Mouse (Mus musculus) frontal cortex, adult (tissue): Measurements from ENCODE around the gene Gng12.
"Not testable (repeated sequence)": the region's sequence is repeated elsewhere in the genome, so short reads cannot be mapped to it uniquely, and the experiment has no call there.

ENCODE experiments used
- ATAC-seq: cut with Nextera tagmentation; 2 replicates; pipeline ENCODE4 v1.9.2; 2017; ENCODE audit warnings: mild to moderate bottlenecking, moderate library complexity, mixed read lengths; ENCODE audit not compliant: low TSS enrichment

Gene Gng12

GRCm38 (mm10) chr6:67027438-67028142 is 131.4 kb downstream of the Gng12 start:
- no peak for ATAC-seq

DNA sequence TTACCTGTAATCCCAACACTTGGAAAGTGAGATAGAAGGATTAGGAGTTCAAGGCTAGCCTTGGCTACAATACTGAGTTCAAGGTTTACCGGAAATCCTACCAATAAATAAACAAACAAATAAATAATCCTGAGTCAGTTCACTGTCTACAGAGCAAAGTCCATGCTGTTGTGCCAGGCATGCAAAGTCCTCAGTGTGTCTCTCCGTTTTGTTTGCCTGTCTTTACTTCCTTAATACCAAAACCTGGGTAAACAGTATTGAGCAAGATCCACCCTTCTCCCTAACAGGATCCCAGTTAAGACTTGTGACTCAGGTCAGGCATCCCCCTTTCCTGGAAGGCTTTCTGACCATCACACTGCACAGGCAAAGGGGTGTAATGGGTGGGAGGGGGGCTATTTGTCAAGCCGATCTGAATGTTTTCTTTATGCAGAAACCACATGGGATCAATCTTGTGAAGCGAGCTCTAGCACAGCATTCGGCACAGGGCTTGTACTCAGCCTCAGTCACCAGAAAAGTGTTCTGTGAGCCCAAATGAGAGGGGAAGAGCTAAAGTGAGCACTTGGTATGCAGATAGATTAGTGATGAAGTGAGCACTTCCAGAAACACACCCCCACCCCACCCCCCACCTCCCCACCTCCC is 133.2 kb downstream of the Gng12 start:
- ATAC-seq = no peak

- ATAC-seq = no peak
These were observed 133.8 kb downstream of the Gng12 start for GRCm38 (mm10) chr6:67029987-67030386.

DNA sequence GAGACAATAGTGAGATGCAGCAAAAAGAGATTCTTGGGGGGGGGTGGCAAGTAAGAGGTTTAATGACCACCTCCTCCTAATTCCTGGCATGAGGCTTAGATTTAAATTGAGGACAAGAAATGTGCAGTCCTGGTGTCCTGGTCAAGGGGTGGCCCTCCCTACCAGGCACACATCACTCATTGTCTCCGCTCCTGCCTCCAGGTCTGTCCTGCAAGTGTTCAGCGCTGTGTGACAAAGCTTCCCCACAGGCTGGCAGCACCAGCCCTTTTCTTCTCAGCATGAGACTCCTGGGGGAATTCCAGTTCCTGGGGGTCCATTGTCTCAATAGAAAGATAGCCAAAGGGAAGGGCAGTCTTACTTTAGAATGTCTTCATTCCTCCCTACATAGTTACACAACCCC is 134.2 kb downstream of the Gng12 start:
- ATAC-seq = no peak

DNA sequence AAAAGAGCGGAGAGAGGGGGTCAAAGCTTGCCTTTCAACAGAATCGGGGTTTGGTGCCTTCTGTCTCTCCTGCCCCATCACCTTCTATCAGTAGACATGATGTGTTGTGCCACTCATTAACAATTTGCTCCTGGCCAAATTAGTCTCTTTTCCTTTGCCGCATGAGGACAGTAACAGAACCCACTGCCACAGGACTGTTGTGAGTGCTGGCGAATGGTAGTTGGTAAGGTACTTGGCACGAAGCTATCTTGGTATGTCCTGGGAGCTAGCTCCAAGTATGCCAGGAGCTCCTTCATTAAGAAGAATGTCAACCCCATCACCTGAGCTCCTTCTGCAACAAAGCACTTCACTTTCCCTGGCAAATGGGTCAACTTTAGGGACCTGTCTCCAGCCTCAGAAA is 134.6 kb downstream of the Gng12 start:
- ATAC-seq = no peak

DNA sequence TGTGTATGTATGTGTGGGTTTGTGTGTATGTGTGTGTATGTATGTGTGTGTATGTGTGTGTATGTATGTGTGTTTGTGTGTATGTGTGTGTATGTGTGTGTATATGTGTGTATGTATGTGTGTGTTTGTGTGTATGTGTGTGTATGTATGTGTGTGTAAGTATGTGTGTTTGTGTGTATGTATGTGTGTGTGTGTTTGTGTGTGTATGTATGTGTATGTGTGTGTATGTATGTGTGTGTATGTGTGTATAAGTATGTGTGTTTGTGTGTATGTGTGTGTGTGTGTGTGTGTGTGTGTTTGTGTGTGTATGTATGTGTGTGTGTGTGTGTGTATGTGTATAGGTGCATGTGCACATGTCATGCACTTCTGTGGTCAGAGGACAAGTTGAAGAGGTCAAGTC is 136.4 kb downstream of the Gng12 start:
- ATAC-seq = not testable (repeated sequence)

DNA sequence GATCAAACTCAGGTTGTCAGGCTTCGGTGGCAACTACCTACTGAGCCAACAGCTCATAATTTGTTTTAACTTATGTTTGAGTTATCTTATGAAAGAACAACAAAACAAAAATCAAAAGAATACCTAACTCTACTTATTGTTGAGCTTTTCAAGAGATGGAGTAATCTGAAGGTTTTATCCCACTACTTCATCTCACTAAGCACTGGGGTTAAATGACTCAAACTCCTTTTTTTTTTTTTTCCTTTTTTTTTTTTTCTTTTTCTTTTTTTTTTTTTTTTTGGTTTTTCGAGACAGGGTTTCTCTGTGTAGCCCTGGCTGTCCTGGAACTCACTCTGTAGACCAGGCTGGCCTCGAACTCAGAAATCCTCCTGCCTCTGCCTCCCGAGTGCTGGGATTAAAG is 136.8 kb downstream of the Gng12 start:
- not testable (repeated sequence) for ATAC-seq

DNA sequence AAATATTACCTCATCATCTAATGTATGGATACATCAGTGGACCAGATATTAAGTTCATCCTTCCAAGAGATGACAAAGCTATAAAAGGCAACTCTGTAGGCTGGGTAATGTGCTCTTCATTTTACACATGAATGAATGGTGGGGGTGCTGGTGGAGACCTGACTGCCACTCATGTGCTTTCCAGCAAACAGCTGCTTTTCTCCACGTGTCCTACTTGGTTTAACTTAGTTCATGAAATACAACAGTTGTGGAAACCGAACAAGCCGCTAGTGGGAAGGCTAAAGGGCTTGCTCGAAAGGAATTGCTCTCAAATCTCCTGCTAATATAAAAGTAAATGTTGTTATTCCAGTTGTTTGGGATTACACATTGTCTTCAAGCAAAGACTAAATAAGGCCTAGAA is 137.4 kb downstream of the Gng12 start:
- ATAC-seq = no peak

GRCm38 (mm10) chr6:67034331-67035130 is 138.3 kb downstream of the Gng12 start:
- ATAC-seq = no peak

- peak; percentile 1 for ATAC-seq
These were observed 139.4 kb downstream of the Gng12 start for GRCm38 (mm10) chr6:67035388-67036299.

DNA sequence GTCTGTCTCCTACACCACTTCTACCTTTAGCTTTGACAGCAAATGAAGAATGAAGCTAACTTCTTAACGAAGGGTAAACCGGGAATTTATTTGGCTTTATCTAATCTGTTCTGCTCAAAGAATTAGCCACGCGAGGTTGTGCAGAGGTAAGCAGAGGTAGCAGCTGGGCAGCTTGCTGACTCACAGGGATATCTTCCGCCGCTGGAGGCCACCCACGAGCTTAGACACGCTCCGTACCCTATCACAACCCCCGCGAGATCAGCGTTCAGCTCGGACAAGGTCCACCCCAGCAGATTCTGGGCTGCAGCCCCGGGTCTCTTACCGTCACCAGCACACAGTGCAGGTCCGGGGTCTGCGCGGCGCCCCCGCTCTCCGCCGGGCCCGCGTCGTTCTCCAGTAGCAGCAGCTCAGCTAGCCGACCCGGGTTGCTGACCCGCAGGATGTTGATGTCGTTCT is 140.2 kb downstream of the Gng12 start:
- peak; percentile 78 for ATAC-seq

DNA sequence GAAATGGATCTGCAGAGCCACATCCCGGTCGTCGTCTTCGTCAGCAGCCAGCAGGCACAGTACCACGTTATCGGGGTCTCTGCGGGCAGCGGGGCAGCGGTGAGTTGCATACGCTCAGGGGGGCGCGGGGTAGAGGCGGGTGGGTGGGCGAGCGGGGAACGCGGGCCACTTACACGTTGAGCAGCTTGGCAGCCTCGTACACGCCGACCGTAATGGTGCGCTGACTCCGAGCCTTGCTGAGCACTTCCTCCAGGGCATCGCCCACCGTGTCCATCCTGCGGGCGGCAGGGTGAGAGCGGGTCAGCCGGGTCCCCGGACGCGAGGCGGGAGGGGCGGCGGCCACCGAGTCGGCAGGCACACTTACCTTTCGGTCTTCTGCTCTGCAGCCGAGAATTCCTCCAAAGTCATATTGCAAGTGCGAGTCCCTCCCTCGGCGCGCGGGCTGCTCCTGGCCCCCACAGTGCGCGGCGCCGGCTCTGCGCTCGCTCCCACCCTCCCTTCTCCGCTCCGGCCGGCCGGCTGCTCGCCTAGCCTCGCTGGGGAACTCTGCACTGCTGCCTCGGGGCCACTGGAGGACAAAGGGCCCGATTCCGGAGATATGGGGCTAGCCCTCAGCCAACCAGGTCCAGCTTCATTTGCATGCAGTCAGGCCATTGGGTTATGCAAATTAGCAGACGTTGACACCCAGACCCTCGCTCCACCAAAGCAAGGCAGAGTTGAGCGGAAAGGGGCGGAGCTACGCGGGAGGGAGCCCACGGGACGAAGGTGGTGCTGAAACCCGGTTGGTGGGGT is 140.8 kb downstream of the Gng12 start, which contains the start of gene Gadd45a:
Gene Gadd45a, minus strand, starts transcription at position 621 of the 792 bp plus-strand sequence.
- ATAC-seq = peak; percentile 88

DNA sequence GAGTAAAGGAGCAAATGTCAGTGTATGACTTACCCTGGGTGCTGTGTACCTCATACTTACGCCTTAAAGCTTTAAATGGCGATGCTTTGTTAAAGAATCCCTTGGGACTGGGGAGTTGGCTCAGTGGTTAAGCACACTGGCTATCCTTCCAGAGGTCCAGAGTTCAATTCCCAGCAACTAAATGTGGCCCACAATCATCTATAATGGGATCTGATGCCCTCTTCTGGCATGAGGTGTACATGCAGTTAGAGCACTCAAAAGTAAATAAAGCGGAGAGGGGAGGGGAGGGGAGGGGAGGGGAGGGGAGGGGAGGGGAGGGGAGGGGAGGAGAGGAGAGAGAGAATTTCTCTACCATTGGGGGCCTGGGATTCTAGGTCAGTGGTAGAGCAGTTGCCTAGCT is 142.8 kb downstream of the Gng12 start:
- no peak for ATAC-seq

DNA sequence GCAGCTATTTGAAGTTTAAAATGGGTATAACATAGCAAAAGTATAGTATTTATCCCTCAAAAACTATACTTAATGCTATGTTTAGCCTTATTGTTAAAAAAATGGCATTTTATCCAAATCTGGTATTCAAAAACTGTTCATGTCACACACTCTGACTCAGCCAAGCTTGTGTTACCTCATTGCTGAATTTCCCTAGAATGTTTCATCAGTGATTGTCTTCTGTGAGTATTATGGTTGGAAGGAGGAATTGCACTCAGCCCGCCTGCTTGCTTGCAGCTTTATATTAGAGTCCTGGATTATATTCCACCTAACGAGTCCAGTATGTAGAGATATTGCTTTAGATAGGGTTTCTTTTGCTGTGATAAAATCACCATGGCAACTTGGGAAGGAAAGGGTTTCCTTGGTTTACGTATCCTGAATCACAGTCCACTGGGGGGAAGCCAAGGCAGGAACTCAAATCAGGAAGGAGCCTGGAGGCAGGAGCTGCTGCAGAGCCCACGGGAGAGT is 144.8 kb downstream of the Gng12 start:
- no peak for ATAC-seq

DNA sequence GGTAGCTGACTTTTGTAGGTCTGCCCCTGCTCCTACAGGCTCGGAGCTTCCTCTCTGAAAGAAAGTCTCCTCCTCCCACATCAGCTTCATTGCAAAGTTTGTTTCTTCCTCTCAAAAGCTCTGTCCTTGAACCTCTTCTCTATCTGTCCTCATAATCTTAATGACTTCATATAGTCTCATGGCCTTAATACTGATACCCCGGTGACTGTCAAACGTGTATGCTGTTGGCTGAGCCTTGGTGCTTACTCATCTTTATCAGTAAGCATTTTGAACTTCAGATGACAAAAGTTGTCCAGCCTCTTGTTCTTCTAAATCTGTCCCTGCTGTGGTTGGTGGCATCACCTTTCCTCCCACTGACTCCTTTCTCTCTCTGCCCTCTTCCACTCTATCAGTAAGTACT is 149.2 kb downstream of the Gng12 start:
- ATAC-seq = no peak

GRCm38 (mm10) chr6:67046937-67047336 is 150.7 kb downstream of the Gng12 start:
- no peak for ATAC-seq

- no peak for ATAC-seq
These were observed 152.0 kb downstream of the Gng12 start for GRCm38 (mm10) chr6:67048052-67048691.

- ATAC-seq = no peak
These were observed 152.9 kb downstream of the Gng12 start for GRCm38 (mm10) chr6:67048880-67049694.

DNA sequence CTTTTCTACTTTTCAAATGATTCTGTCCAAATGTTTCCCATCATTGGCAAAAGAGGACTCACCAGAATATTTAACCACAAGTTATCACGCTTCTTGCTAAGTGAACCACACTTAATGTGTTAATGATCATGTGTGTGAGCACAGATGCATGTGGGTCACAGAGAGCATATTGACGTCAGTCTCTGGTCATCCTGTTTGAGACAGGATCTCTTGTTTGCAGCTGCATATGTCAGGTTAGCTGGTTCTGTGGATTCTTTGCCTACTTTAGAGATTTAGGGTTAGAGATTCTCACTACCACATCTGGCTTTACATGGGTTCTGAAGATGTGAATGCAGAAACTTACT is 153.5 kb downstream of the Gng12 start:
- ATAC-seq = no peak
